Mouse (Mus musculus): ENCODE measurements around the gene Rhd. TPM values are rescaled to one million over a fixed set of nuclear protein-coding genes. Genes with fewer than 3 reads are reported as not detected.

The Rhd gene
- polyA plus RNA-seq, 1 experiment from 2014 or later: 2.1 TPM

Other genes with a start within 250 kb of the Rhd start
- gene Man1c1, start 160.2 kb upstream of the Rhd start, polyA plus RNA-seq (2014; fragmentation: Nextera tagmentation; extraction: Ambion mirVana): 5.6 and 7.3 TPM in 2 replicates
- 0.70 and 3.0 TPM in 2 replicates for gene Ldlrap1, start 96.5 kb upstream of the Rhd start, polyA plus RNA-seq (2014; fragmentation: Nextera tagmentation; extraction: Ambion mirVana)
- gene Maco1, start 11.2 kb upstream of the Rhd start, polyA plus RNA-seq (2014; fragmentation: Nextera tagmentation; extraction: Ambion mirVana): 98.6 and 115 TPM in 2 replicates
- 207 and 212 TPM in 2 replicates for gene Tmem50a, start 50.5 kb downstream of the Rhd start, polyA plus RNA-seq (2014; fragmentation: Nextera tagmentation; extraction: Ambion mirVana)
- 484 and 511 TPM in 2 replicates for gene Rsrp1, start 59.1 kb downstream of the Rhd start, polyA plus RNA-seq (2014; fragmentation: Nextera tagmentation; extraction: Ambion mirVana)
- 52.4 and 59.8 TPM in 2 replicates for gene Syf2, start 66.4 kb downstream of the Rhd start, polyA plus RNA-seq (2014; fragmentation: Nextera tagmentation; extraction: Ambion mirVana)

All from neural tube, embryonic 14.5 days (tissue).